Mouse (Mus musculus) lung, embryonic 14.5 days (tissue): ENCODE results near the gene Zbtb20. TPM values are rescaled to one million over a fixed set of nuclear protein-coding genes. Genes with fewer than 3 reads are reported as not detected.

Experiments
- ATAC-seq: fragments of 200-750 bp; cut with Nextera tagmentation; 2 replicates; pipeline ENCODE4 v1.8.0; 2017; ENCODE audit warnings: mild to moderate bottlenecking, moderate TSS enrichment, moderate library complexity; ENCODE audit not compliant: insufficient read depth
- DNase-seq: peaks from one replicate; pipeline ENCODE4 v3.0.0-alpha.2; 2015
- H3K27ac ChIP-seq: fragments of 300-500 bp; sonication (generic); 2 replicates; pipeline ENCODE4 v1.5.1; 2014; ENCODE audit warnings: low read depth, mild to moderate bottlenecking, moderate library complexity
- H3K27me3 ChIP-seq: fragments of 300-500 bp; sonication (generic); 2 replicates; pipeline ENCODE4 v1.6.1; 2014; ENCODE audit warnings: low read length, control low read depth; ENCODE audit not compliant: insufficient read depth
- H3K36me3 ChIP-seq: fragments of 300-500 bp; sonication (generic); 2 replicates; pipeline ENCODE4 v1.6.1; 2014; ENCODE audit warnings: control low read depth; ENCODE audit not compliant: insufficient read depth
- H3K4me1 ChIP-seq: fragments of 300-500 bp; sonication (generic); 2 replicates; pipeline ENCODE4 v1.6.1; 2014; ENCODE audit warnings: antibody characterized with exemption, control low read depth; ENCODE audit not compliant: insufficient read depth
- H3K4me2 ChIP-seq: fragments of 300-500 bp; sonication (generic); 2 replicates; pipeline ENCODE4 v1.6.1; 2014; ENCODE audit warnings: mild to moderate bottlenecking
- H3K4me3 ChIP-seq: fragments of 300-500 bp; sonication (generic); 2 replicates; pipeline ENCODE4 v1.5.1; 2014; ENCODE audit warnings: low read depth, low read length
- H3K9ac ChIP-seq: fragments of 300-500 bp; sonication (generic); 2 replicates; pipeline ENCODE4 v1.6.1; 2014
- H3K9me3 ChIP-seq: fragments of 300-500 bp; sonication (generic); 2 replicates; pipeline ENCODE4 v1.6.1; 2016; ENCODE audit warnings: low read depth, low read length, control low read depth
- CTCF ChIP-seq: IDR thresholded peaks from 2 replicates; pipeline ENCODE4 v1.5.1; 2016; ENCODE audit warnings: antibody characterized with exemption, low read depth
- WGBS: fragments of 180-500 bp; shearing (Covaris S2); extraction: QIAGEN DNeasy Blood & Tissue Kit; methylation state at CpG from one replicate; pipeline ENCODE4 v1.1.7; 2014; 5-methylcytosine and 5-hydroxymethylcytosine counted together
- polyA plus RNA-seq: library from polyadenylated mRNA; unstranded; fragments of >200 nt; fragmentation: Nextera tagmentation; extraction: Ambion mirVana; gene quantifications from 2 replicates; pipeline ENCODE4 v1.2.1, GENCODE M21; 2014

Gene Zbtb20
- polyA plus RNA-seq, 1 experiment from 2014 or later, result 17.6 TPM

GRCm38 (mm10) chr16:43071875-43072274 lies 196.2 kb downstream of the Zbtb20 start:
- no peaks in the 10 kb centered on the region for H3K27me3 ChIP-seq
- TF ChIP-seq CTCF, result no peak
- no peak overlapping the region for H3K4me3 ChIP-seq
- no peak overlapping the region for H3K9ac ChIP-seq
- no peak overlapping the region for H3K4me2 ChIP-seq
- ATAC-seq, result no peak
- H3K36me3 ChIP-seq, result no peaks in the 10 kb centered on the region
- no peaks in the 10 kb centered on the region for H3K4me1 ChIP-seq
- DNase-seq, result no peak
- H3K9me3 ChIP-seq, result no peaks in the 10 kb centered on the region
- WGBS, result 81% methylated on average over 3 of the region's 3 CpGs
- H3K27ac ChIP-seq, result no peak overlapping the region

- ATAC-seq (no peak), DNase-seq (no peak)
- Histone ChIP-seq H3K4me1 (no peaks in the 10 kb centered on the region), H3K36me3 (no peaks in the 10 kb centered on the region), H3K27ac (no peak overlapping the region), H3K4me3 (no peak overlapping the region), H3K9ac (no peak overlapping the region), H3K27me3 (no peaks in the 10 kb centered on the region), H3K9me3 (no peaks in the 10 kb centered on the region), H3K4me2 (no peak overlapping the region)
- WGBS, result 74% methylated on average over 5 of the region's 5 CpGs
- TF ChIP-seq CTCF, result no peak
Observed at GRCm38 (mm10) chr16:43072818-43073594, 197.3 kb downstream of the Zbtb20 start.

- Histone ChIP-seq H3K4me2 (no peak overlapping the region), H3K9ac (no peak overlapping the region), H3K27ac (no peak overlapping the region), H3K36me3 (no peaks in the 10 kb centered on the region), H3K4me3 (no peak overlapping the region), H3K4me1 (no peaks in the 10 kb centered on the region), H3K27me3 (no peaks in the 10 kb centered on the region), H3K9me3 (no peaks in the 10 kb centered on the region)
- DNase-seq, result no peak
- WGBS, result 59% methylated on average over 2 of the region's 2 CpGs
- ATAC-seq, result no peak
- no peak for TF ChIP-seq CTCF
Observed at GRCm38 (mm10) chr16:43080403-43080802, 204.7 kb downstream of the Zbtb20 start.

GRCm38 (mm10) chr16:43080923-43081702 lies 205.4 kb downstream of the Zbtb20 start:
- no peak overlapping the region for H3K4me2 ChIP-seq
- DNase-seq, result no peak
- no peak for ATAC-seq

GRCm38 (mm10) chr16:43081995-43082394 lies 206.3 kb downstream of the Zbtb20 start:
- DNase-seq, result no peak
- H3K4me1 ChIP-seq, result no peaks in the 10 kb centered on the region
- H3K27me3 ChIP-seq, result no peaks in the 10 kb centered on the region
- no peak overlapping the region for H3K9ac ChIP-seq
- H3K27ac ChIP-seq, result no peak overlapping the region
- TF ChIP-seq CTCF, result no peak
- no peaks in the 10 kb centered on the region for H3K36me3 ChIP-seq
- no peak for ATAC-seq
- 74% methylated on average over 6 of the region's 6 CpGs for WGBS
- H3K9me3 ChIP-seq, result no peaks in the 10 kb centered on the region
- H3K4me2 ChIP-seq, result no peak overlapping the region
- H3K4me3 ChIP-seq, result no peak overlapping the region

More at GRCm38 (mm10) chr16:43080923-43081702, 205.4 kb downstream of the Zbtb20 start:
- Histone ChIP-seq H3K27ac (no peak overlapping the region), H3K9me3 (no peaks in the 10 kb centered on the region), H3K36me3 (no peaks in the 10 kb centered on the region), H3K9ac (no peak overlapping the region), H3K4me3 (no peak overlapping the region), H3K27me3 (no peaks in the 10 kb centered on the region), H3K4me1 (no peaks in the 10 kb centered on the region)
- WGBS, result 83% methylated on average over 5 of the region's 5 CpGs
- no peak for TF ChIP-seq CTCF

GRCm38 (mm10) chr16:43082801-43083200 lies 207.1 kb downstream of the Zbtb20 start:
- no peak for DNase-seq

GRCm38 (mm10) chr16:43090188-43090587 lies 214.5 kb downstream of the Zbtb20 start:
- H3K36me3 ChIP-seq, result no peaks in the 10 kb centered on the region
- no peaks in the 10 kb centered on the region for H3K27me3 ChIP-seq
- 65% methylated on average over 3 of the region's 3 CpGs for WGBS
- H3K9ac ChIP-seq, result no peak overlapping the region
- H3K9me3 ChIP-seq, result no peaks in the 10 kb centered on the region
- H3K27ac ChIP-seq, result no peak overlapping the region
- H3K4me1 ChIP-seq, result no peaks in the 10 kb centered on the region
- no peak overlapping the region for H3K4me2 ChIP-seq
- no peak overlapping the region for H3K4me3 ChIP-seq
- DNase-seq (no peak), ATAC-seq (no peak)
- TF ChIP-seq CTCF, result no peak

More at GRCm38 (mm10) chr16:43082801-43083200, 207.1 kb downstream of the Zbtb20 start:
- H3K4me3 ChIP-seq, result no peak overlapping the region
- no peaks in the 10 kb centered on the region for H3K9me3 ChIP-seq
- H3K4me2 ChIP-seq, result no peak overlapping the region
- no peaks in the 10 kb centered on the region for H3K27me3 ChIP-seq
- H3K36me3 ChIP-seq, result no peaks in the 10 kb centered on the region
- H3K4me1 ChIP-seq, result no peaks in the 10 kb centered on the region
- ATAC-seq, result no peak
- H3K27ac ChIP-seq, result no peak overlapping the region
- no peak for TF ChIP-seq CTCF
- no peak overlapping the region for H3K9ac ChIP-seq
- WGBS, result 77% methylated on average over 5 of the region's 5 CpGs
